Mouse (Mus musculus) limb, embryonic 14.5 days (tissue): ENCODE data around the gene Aip. TPM values are rescaled to one million over a fixed set of nuclear protein-coding genes. Genes with fewer than 3 reads are reported as not detected.

Experiments used
- ATAC-seq: fragments of 200-750 bp; cut with Nextera tagmentation; 2 replicates; pipeline ENCODE4 v1.8.0; 2017; ENCODE audit warnings: low read depth, moderate number of reproducible peaks, moderate TSS enrichment; ENCODE audit not compliant: low FRiP score
- DNase-seq: peaks from one replicate; pipeline ENCODE4 v3.0.0-alpha.2; 2015; ENCODE audit warnings: low spot score
- H3K27ac ChIP-seq: fragments of 300-500 bp; sonication (generic); replicated peaks from 2 replicates; pipeline ENCODE4 v1.5.1; 2014; ENCODE audit warnings: low read depth, mild to moderate bottlenecking, low read length, moderate library complexity, mixed read lengths
- H3K27me3 ChIP-seq: fragments of 300-500 bp; sonication (generic); 2 replicates; pipeline ENCODE4 v1.6.1; 2014; ENCODE audit warnings: low read length, mixed read lengths; ENCODE audit not compliant: control insufficient read depth, insufficient read depth
- H3K36me3 ChIP-seq: fragments of 300-500 bp; sonication (generic); 2 replicates; pipeline ENCODE4 v1.6.1; 2014; ENCODE audit warnings: mild to moderate bottlenecking, low read length, moderate library complexity, mixed read lengths; ENCODE audit not compliant: control insufficient read depth, insufficient read depth
- H3K4me1 ChIP-seq: fragments of 300-500 bp; sonication (generic); 2 replicates; pipeline ENCODE4 v1.6.1; 2014; ENCODE audit warnings: antibody characterized with exemption, low read length, mixed read lengths; ENCODE audit not compliant: control insufficient read depth, insufficient read depth
- H3K4me2 ChIP-seq: fragments of 300-500 bp; sonication (generic); replicated peaks from 2 replicates; pipeline ENCODE4 v1.6.1; 2014; ENCODE audit warnings: low read depth, mild to moderate bottlenecking, low read length, moderate library complexity; ENCODE audit not compliant: severe bottlenecking
- H3K4me3 ChIP-seq: fragments of 300-500 bp; sonication (generic); replicated peaks from 2 replicates; pipeline ENCODE4 v1.5.1; 2014; ENCODE audit warnings: low read length
- H3K9ac ChIP-seq: fragments of 300-500 bp; sonication (generic); 2 replicates; pipeline ENCODE4 v1.6.1; 2014; ENCODE audit warnings: mild to moderate bottlenecking, low read depth, low read length, moderate library complexity; ENCODE audit not compliant: severe bottlenecking
- H3K9me3 ChIP-seq: fragments of 300-500 bp; sonication (generic); 2 replicates; pipeline ENCODE4 v1.6.1; 2016; ENCODE audit warnings: low read length; ENCODE audit not compliant: control insufficient read depth
- POLR2A ChIP-seq: fragments of 200-500 bp; IDR thresholded peaks from 2 replicates; pipeline ENCODE4 v1.8.0; 2012; ENCODE audit warnings: inconsistent platforms, mild to moderate bottlenecking, moderate library complexity, borderline replicate concordance; ENCODE audit not compliant: insufficient read depth, insufficient read length; ENCODE audit errors: extremely low read depth
- WGBS: fragments of 180-500 bp; shearing (Covaris S2); extraction: QIAGEN DNeasy Blood & Tissue Kit; methylation state at CpG from one replicate; pipeline ENCODE4 v1.1.7; 2014; 5-methylcytosine and 5-hydroxymethylcytosine counted together
- polyA plus RNA-seq, 2 experiments: library from polyadenylated mRNA; depleted of rRNA in 1 of 2; stranded (reverse) in 1 of 2; unstranded in 1 of 2; fragments of >200 nt; fragmentation: Nextera tagmentation in 1 of 2; extraction: Ambion mirVana in 1 of 2; gene quantifications; 2 replicates each; pipeline versions ENCODE4 v1.2.1 to v1.2.3; 2012 to 2014

The Aip gene
- polyA plus RNA-seq, 2 experiments: 86.4 to 119 TPM

DNA sequence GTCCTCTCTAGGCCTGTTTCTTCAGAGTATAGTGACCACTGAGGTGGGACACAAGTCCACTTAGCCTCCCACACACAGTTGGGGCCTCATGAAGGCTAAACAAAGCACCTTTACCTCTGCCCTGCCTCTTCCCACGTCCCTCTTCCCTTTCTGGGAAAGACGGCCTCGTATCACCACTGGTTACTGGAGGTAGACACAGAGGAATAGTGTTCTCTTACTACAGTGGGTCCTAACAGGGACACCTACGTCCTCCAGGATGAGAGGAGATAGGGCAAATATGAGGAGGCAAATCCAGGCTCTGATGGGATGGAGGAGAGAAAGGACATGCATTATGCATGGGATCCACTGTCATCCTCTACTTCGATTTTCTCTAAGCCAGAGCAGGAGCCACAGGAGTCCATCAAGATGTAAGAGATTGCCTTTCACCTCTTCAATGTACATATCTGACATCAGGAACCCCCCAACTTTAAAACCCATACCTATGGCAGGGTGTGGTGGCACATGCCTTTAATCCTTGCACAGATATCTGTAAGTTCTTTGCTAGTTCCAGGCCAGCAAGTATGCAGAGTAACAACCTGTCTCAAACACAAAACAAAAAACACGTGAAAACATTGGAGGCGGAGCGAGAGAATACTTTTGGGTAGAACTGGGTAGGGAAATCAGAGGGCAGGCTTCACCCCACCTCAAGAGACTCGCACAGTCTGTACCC lies 22.3 kb upstream of the Aip start:
- H3K4me3 ChIP-seq: peak overlapping the region; percentile 89
- no peaks in the 10 kb centered on the region for H3K27me3 ChIP-seq
- ATAC-seq (peak; percentile 5; the same call in 1 of the 2 replicates), DNase-seq (no peak)
- peak overlapping the region; percentile 82 for H3K9ac ChIP-seq
- H3K4me1 ChIP-seq: peaks cover 12% of the 10 kb centered on the region
- WGBS: 37% methylated on average over 9 of the region's 9 CpGs
- TF ChIP-seq POLR2A: no peak
- H3K9me3 ChIP-seq: no peaks in the 10 kb centered on the region
- peaks cover 21% of the 10 kb centered on the region for H3K36me3 ChIP-seq
- peak overlapping the region; percentile 89 for H3K4me2 ChIP-seq
- 0 out of 2 replicates have a peak overlapping the region, but pooled peaks have one; percentile 48 for H3K27ac ChIP-seq

DNA sequence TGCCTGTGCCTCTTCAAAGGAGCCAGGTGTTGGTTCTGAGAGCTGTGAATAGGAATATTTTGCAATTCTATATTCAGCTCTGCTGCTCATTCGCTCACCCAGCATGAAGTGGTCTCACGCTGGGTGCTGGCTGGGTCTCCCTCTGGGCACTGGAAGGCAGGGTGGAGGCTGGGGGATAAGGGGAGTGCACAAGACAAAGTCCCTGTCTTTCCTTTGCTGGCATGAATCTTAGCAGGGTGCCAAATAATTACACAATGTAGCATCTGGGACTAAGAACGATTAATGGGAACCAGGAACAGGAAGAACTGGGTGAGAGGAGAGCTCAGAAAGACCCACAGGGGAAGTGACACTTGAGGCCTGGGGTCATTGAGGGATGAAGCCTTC lies 21.4 kb upstream of the Aip start:
- no peak overlapping the region for H3K27ac ChIP-seq
- H3K9me3 ChIP-seq: no peaks in the 10 kb centered on the region
- H3K4me3 ChIP-seq: no peak overlapping the region
- TF ChIP-seq POLR2A: no peak
- DNase-seq (no peak), ATAC-seq (no peak)
- WGBS: 66% methylated on average over 3 of the region's 3 CpGs
- H3K27me3 ChIP-seq: no peaks in the 10 kb centered on the region
- no peak overlapping the region for H3K4me2 ChIP-seq
- H3K4me1 ChIP-seq: peaks cover 12% of the 10 kb centered on the region
- peaks cover 21% of the 10 kb centered on the region for H3K36me3 ChIP-seq
- H3K9ac ChIP-seq: no peak overlapping the region

DNA sequence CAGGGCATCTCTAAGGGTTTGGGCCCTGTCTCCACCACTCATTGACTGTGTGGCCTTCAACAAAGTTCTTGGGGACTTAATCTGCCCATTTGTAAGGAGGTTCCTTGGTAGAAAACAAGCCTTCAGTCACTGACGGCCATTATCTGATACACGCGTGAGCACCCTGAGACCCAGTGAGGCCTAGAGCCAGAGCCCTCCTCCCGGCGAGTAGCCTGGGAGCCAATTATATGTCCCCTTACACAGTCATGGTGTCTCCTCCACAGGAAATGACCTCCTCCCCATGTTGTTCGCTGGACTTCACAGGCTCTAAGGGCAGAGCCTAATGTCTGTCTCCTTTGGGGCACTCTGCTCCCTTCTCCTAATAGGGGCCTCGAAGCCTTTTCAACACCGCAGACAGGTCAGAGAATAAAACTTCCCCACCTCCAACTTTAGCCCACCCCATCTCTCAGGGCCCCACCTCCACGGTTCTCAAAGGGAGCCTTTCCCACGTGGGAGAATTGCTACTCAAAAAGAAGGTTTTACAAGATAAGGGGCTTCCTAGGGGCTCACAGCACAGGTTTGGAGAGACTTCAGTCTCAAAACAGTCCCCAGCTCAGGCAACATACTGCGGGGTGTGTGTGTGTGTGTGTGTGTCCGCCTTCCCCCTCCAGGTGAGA lies 20.8 kb upstream of the Aip start:
- Histone ChIP-seq H3K27me3 (no peaks in the 10 kb centered on the region), H3K9ac (no peak overlapping the region), H3K4me3 (no peak overlapping the region), H3K27ac (no peak overlapping the region), H3K36me3 (peaks cover 18% of the 10 kb centered on the region), H3K4me1 (peaks cover 12% of the 10 kb centered on the region), H3K9me3 (no peaks in the 10 kb centered on the region), H3K4me2 (no peak overlapping the region)
- 62% methylated on average over 12 of the region's 12 CpGs for WGBS
- no peak for TF ChIP-seq POLR2A
- ATAC-seq (no peak), DNase-seq (no peak)

DNA sequence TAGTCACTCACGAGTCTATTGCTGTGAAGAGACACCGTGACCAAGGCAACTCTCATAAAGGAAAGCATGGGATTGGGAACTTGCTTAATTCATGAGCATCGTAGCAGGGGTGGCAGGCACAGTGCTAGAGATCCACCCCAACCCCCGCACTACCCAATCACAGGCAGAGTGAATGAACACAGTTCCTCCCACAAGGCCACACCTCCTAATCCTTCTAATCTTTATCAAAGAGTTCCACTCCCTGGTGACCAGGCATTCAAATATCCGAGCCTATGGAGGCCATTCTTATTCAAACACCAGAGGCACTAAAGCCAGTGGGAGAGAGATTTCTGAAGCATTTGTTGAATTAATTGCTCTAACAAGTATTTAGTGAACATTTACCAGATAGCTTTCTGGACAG lies 20.3 kb upstream of the Aip start:
- TF ChIP-seq POLR2A: no peak
- H3K4me1 ChIP-seq: peaks cover 12% of the 10 kb centered on the region
- ATAC-seq (no peak), DNase-seq (no peak)
- no peaks in the 10 kb centered on the region for H3K9me3 ChIP-seq
- no peaks in the 10 kb centered on the region for H3K27me3 ChIP-seq
- WGBS: 94% methylated on average over 5 of the region's 5 CpGs
- H3K9ac ChIP-seq: no peak overlapping the region
- peaks cover 13% of the 10 kb centered on the region for H3K36me3 ChIP-seq
- no peak overlapping the region for H3K4me3 ChIP-seq
- H3K27ac ChIP-seq: no peak overlapping the region
- H3K4me2 ChIP-seq: no peak overlapping the region

DNA sequence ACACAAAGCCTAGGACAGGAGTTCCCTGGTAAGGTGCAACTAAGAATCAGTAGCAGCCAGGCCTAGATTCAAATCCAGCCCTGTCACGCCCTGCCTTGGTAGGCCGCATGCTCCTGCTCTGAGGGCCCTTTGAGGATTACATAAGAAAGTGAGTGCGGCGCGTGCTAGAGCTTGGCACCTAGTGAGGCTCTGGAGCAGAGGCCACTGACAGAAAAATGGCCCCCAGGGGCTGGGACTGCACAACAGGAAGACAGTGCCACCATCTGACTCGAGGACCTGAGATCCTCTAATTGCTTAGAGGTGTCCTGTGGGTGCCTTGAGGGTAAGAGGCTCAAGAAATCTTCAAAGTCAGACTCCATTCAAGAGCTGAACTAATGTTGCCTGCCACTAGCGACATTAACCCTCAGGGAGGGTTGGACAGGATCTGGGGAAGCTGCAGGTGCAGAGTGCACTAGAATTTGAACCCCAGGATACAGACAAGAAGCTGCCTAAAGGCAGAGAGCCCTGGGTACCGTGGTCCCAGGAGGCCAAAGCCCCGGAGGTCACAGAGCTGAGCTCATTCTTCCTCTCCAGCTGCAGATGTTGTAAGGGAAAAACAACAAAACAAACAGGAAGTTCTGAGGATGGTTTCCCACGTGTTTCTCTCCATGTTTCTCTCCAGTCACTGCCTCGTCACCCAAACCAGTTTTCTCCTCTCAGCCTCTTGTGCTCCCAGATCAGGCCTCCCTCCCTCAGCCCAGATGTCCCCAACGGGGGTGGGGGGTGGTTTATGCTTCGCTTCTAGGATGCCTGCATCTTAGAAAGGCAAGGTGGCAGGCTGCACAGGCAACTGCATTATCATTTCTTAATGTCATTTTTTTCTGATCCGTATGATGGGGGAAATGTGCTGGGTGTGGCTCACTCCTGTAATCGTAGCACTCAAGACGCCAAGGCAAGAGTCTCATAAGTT lies 19.2 kb upstream of the Aip start:
- no peak overlapping the region for H3K27ac ChIP-seq
- ATAC-seq (no peak), DNase-seq (no peak)
- H3K9ac ChIP-seq: no peak overlapping the region
- no peaks in the 10 kb centered on the region for H3K27me3 ChIP-seq
- H3K4me3 ChIP-seq: no peak overlapping the region
- peaks cover 12% of the 10 kb centered on the region for H3K4me1 ChIP-seq
- no peaks in the 10 kb centered on the region for H3K9me3 ChIP-seq
- TF ChIP-seq POLR2A: no peak
- H3K36me3 ChIP-seq: peaks cover 2% of the 10 kb centered on the region; the same call in 1 of the 2 replicates
- H3K4me2 ChIP-seq: no peak overlapping the region
- WGBS: 78% methylated on average over 16 of the region's 16 CpGs
